Mouse (Mus musculus) stomach, postnatal 0 days (tissue): ENCODE results near the gene A030003K21Rik. TPM values are rescaled to one million over a fixed set of nuclear protein-coding genes. Genes with fewer than 3 reads are reported as not detected.

Experiments
- ATAC-seq: fragments of 200-750 bp; cut with Nextera tagmentation; 2 replicates; pipeline ENCODE4 v1.8.0; 2017; ENCODE audit not compliant: low FRiP score, low TSS enrichment
- DNase-seq: peaks from one replicate; pipeline ENCODE4 v3.0.0-alpha.2; 2016; ENCODE audit warnings: low spot score
- H3K27ac ChIP-seq: fragments of 300-500 bp; sonication (generic); replicated peaks from 2 replicates; pipeline ENCODE4 v1.5.1; 2014; ENCODE audit warnings: mild to moderate bottlenecking, control low read depth
- H3K27me3 ChIP-seq: fragments of 300-500 bp; sonication (generic); 2 replicates; pipeline ENCODE4 v1.6.1; 2014; ENCODE audit warnings: low read length; ENCODE audit not compliant: control insufficient read depth, insufficient read depth
- H3K36me3 ChIP-seq: fragments of 300-500 bp; sonication (generic); 2 replicates; pipeline ENCODE4 v1.6.1; 2014; ENCODE audit warnings: low read length, mixed read lengths; ENCODE audit not compliant: control insufficient read depth, insufficient read depth
- H3K4me1 ChIP-seq: fragments of 300-500 bp; sonication (generic); replicated peaks from 2 replicates; pipeline ENCODE4 v1.6.1; 2014; ENCODE audit warnings: antibody characterized with exemption; ENCODE audit not compliant: control insufficient read depth, insufficient read depth
- H3K4me2 ChIP-seq: fragments of 300-500 bp; sonication (generic); replicated peaks from 2 replicates; pipeline ENCODE4 v1.6.1; 2014; ENCODE audit warnings: low read depth, mild to moderate bottlenecking, control low read depth, moderate library complexity
- H3K4me3 ChIP-seq: fragments of 300-500 bp; sonication (generic); 2 replicates; pipeline ENCODE4 v1.5.1; 2014; ENCODE audit warnings: low read depth, low read length, control low read depth
- H3K9ac ChIP-seq: fragments of 300-500 bp; sonication (generic); 2 replicates; pipeline ENCODE4 v1.6.1; 2014; ENCODE audit warnings: mild to moderate bottlenecking, low read length, control low read depth, mixed read lengths
- H3K9me3 ChIP-seq: fragments of 300-500 bp; sonication (generic); 2 replicates; pipeline ENCODE4 v1.6.1; 2016; ENCODE audit warnings: low read length; ENCODE audit not compliant: control insufficient read depth
- CTCF ChIP-seq: IDR thresholded peaks from 2 replicates; pipeline ENCODE4 v1.5.1; 2016; ENCODE audit warnings: antibody characterized with exemption, low read depth, mild to moderate bottlenecking, moderate library complexity
- EP300 ChIP-seq: optimal IDR thresholded peaks from 2 replicates; pipeline ENCODE3; 2016; ENCODE audit warnings: antibody characterized with exemption
- WGBS: fragments of 180-500 bp; shearing (Covaris S2); extraction: QIAGEN DNeasy Blood & Tissue Kit; methylation state at CpG from one replicate; pipeline ENCODE4 v1.1.7; 2014; 5-methylcytosine and 5-hydroxymethylcytosine counted together
- polyA plus RNA-seq: library from polyadenylated mRNA; unstranded; fragments of >200 nt; fragmentation: Nextera tagmentation; extraction: Ambion mirVana; gene quantifications from 2 replicates; pipeline ENCODE4 v1.2.1, GENCODE M21; 2015

A030003K21Rik gene
- polyA plus RNA-seq, 1 experiment from 2014 or later: not detected

- H3K4me3 ChIP-seq: no peak overlapping the region
- ATAC-seq: no peak
- 74% methylated on average over 3 of the region's 3 CpGs for WGBS
- no peaks in the 10 kb centered on the region for H3K4me1 ChIP-seq
- no peak overlapping the region for H3K9ac ChIP-seq
- TF ChIP-seq EP300: no peak
- no peak for TF ChIP-seq CTCF
- H3K36me3 ChIP-seq: peaks cover 8% of the 10 kb centered on the region; the same call in 1 of the 2 replicates
- no peaks in the 10 kb centered on the region for H3K27me3 ChIP-seq
- DNase-seq: no peak
- no peaks in the 10 kb centered on the region for H3K9me3 ChIP-seq
- no peak overlapping the region for H3K27ac ChIP-seq
- no peak overlapping the region for H3K4me2 ChIP-seq
Observed at GRCm38 (mm10) chr1:82905886-82906285, 37.3 kb downstream of the A030003K21Rik start.

- Histone ChIP-seq H3K27ac (no peak overlapping the region), H3K27me3 (no peaks in the 10 kb centered on the region), H3K4me2 (no peak overlapping the region), H3K4me1 (no peaks in the 10 kb centered on the region), H3K9me3 (no peaks in the 10 kb centered on the region), H3K4me3 (no peak overlapping the region), H3K9ac (no peak overlapping the region), H3K36me3 (peaks cover 11% of the 10 kb centered on the region)
- ATAC-seq: no peak
- no peak for DNase-seq
- 88% methylated on average over 3 of the region's 3 CpGs for WGBS
- TF ChIP-seq CTCF (no peak), EP300 (no peak)
Observed at GRCm38 (mm10) chr1:82901201-82901600, 42.0 kb downstream of the A030003K21Rik start.

- Histone ChIP-seq H3K4me2 (no peak overlapping the region), H3K9ac (no peak overlapping the region), H3K4me1 (no peaks in the 10 kb centered on the region), H3K27ac (no peak overlapping the region), H3K4me3 (no peak overlapping the region), H3K9me3 (no peaks in the 10 kb centered on the region), H3K27me3 (no peaks in the 10 kb centered on the region), H3K36me3 (peaks cover 11% of the 10 kb centered on the region)
- TF ChIP-seq EP300: no peak
- TF ChIP-seq CTCF: no peak
- ATAC-seq (no peak), DNase-seq (no peak)
- WGBS: 95% methylated on average over 1 of the region's 1 CpGs
Observed at GRCm38 (mm10) chr1:82900567-82900966, 42.6 kb downstream of the A030003K21Rik start.

- TF ChIP-seq CTCF (no peak), EP300 (no peak)
- DNase-seq (no peak), ATAC-seq (no peak)
- WGBS: 92% methylated on average over 7 of the region's 7 CpGs
- Histone ChIP-seq H3K4me1 (no peaks in the 10 kb centered on the region), H3K9me3 (no peaks in the 10 kb centered on the region), H3K36me3 (peaks cover 12% of the 10 kb centered on the region; the same call in 1 of the 2 replicates), H3K27me3 (no peaks in the 10 kb centered on the region), H3K27ac (no peak overlapping the region), H3K4me3 (no peak overlapping the region), H3K9ac (no peak overlapping the region), H3K4me2 (no peak overlapping the region)
Observed at GRCm38 (mm10) chr1:82893269-82893668, 49.9 kb downstream of the A030003K21Rik start.

Other genes with a start within 250 kb of the A030003K21Rik start
- 149 and 151 TPM in 2 replicates for gene Mff, start 218.5 kb downstream of the A030003K21Rik start, polyA plus RNA-seq
- gene Tm4sf20, start 174.9 kb downstream of the A030003K21Rik start, polyA plus RNA-seq: 0.21 and 1.0 TPM in 2 replicates
- not detected in 2 replicates for gene Gm47791, start 172.1 kb downstream of the A030003K21Rik start, polyA plus RNA-seq
- 18.2 and 18.8 TPM in 2 replicates for gene Agfg1, start 103.9 kb downstream of the A030003K21Rik start, polyA plus RNA-seq
- gene A030005L19Rik, start 30.1 kb downstream of the A030003K21Rik start, polyA plus RNA-seq: not detected in 2 replicates
- gene A030014E15Rik, start 18.5 kb downstream of the A030003K21Rik start, polyA plus RNA-seq: not detected in 2 replicates
- not detected in 2 replicates for gene Gm6217, start 12.0 kb downstream of the A030003K21Rik start, polyA plus RNA-seq
- gene Gm7544, start 12.6 kb upstream of the A030003K21Rik start, polyA plus RNA-seq: not detected in 2 replicates
- not detected in 2 replicates for gene Gm47955, start 16.9 kb upstream of the A030003K21Rik start, polyA plus RNA-seq
- gene Gm47959, start 57.2 kb upstream of the A030003K21Rik start, polyA plus RNA-seq: not detected in 2 replicates
- 0.34 and 0.45 TPM in 2 replicates for gene Slc19a3, start 95.1 kb upstream of the A030003K21Rik start, polyA plus RNA-seq
- not detected in 2 replicates for gene Krtap28-10, start 99.1 kb upstream of the A030003K21Rik start, polyA plus RNA-seq
- not detected in 2 replicates for gene Gm47969, start 101.5 kb upstream of the A030003K21Rik start, polyA plus RNA-seq
- not detected in 2 replicates for gene A030005K14Rik, start 116.0 kb upstream of the A030003K21Rik start, polyA plus RNA-seq
- gene Krtap28-13, start 117.5 kb upstream of the A030003K21Rik start, polyA plus RNA-seq: not detected in 2 replicates
- 6.2 and 15.2 TPM in 2 replicates for gene Ccl20, start 173.4 kb upstream of the A030003K21Rik start, polyA plus RNA-seq
- gene Daw1, start 216.4 kb upstream of the A030003K21Rik start, polyA plus RNA-seq: 0.12 and 0.18 TPM in 2 replicates